Mouse (Mus musculus) pancreas, adult 10 weeks (tissue): ENCODE data around the gene Thap2. TPM values are rescaled to one million over a fixed set of nuclear protein-coding genes. Genes with fewer than 3 reads are reported as not detected.

Source experiments
- polyA plus RNA-seq: library from polyadenylated mRNA; stranded (reverse); fragments of 350-450 nt; fragmentation: Illumina TruSeq; extraction: RNeasy Lipid Tissue Mini Kit (QIAGEN cat#74804); gene quantifications from one replicate; pipeline ENCODE4 v1.2.3, GENCODE M21; 2015; ENCODE audit warnings: low read depth, low replicate concordance; ENCODE audit not compliant: insufficient read depth

Thap2 gene
- polyA plus RNA-seq = 4.8 TPM

GRCm38 (mm10) chr10:115384221-115385017 is at the start of gene Thap2, which contains the start of gene Zfc3h1:
TSS of gene Thap2 (minus strand) at chr10:115384443.
TSS of gene Zfc3h1 (plus strand) at chr10:115384959.

GRCm38 (mm10) chr10:115361840-115362622 is 22.2 kb downstream of the Thap2 start, which contains the start of gene Tmem19:
TSS of gene Tmem19 (minus strand) at chr10:115362501.

Other genes starting within 250 kb of the Thap2 start
- not detected for gene Tph2, start 199.4 kb downstream of the Thap2 start, polyA plus RNA-seq
- gene Tbc1d15, start 133.0 kb downstream of the Thap2 start, polyA plus RNA-seq = 10.8 TPM
- gene Rab21, start 68.8 kb downstream of the Thap2 start, polyA plus RNA-seq = 6.8 TPM
- gene Tmem19, start 21.9 kb downstream of the Thap2 start, polyA plus RNA-seq = 3.8 TPM
- gene Zfc3h1, start 516 bp upstream of the Thap2 start, polyA plus RNA-seq = 47.3 TPM
- not detected for gene A930009A15Rik, start 185.5 kb upstream of the Thap2 start, polyA plus RNA-seq
- not detected for gene Lgr5, start 203.3 kb upstream of the Thap2 start, polyA plus RNA-seq